21 mouse cellular contexts compared by ENCODE assay signal in the genomic region with DNA sequence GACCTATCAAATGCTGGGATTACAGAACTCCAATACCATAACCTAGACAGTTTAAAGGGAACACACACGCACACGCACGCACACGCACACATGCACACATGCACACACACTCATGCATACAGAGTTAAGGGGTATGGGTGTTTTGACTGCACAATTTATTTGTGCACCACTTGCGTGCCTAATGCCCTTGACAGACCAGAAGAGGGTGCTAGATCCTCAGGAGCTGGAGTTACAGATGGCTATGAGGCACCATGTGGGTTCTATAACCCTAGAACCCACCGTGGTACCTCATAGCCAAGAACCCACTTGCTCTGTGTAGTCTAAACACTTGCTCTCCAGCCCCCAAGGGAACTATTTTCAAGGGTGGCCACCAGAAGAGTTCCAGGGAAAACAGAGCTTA. TPM values are rescaled to one million over a fixed set of nuclear protein-coding genes. Genes with fewer than 3 reads are reported as not detected.
A peak's percentile ranks its signal among the peaks of the same experiment; 100 is the strongest.
DNase-seq lines count a peak whose midpoint lies in the region; ATAC-seq and TF ChIP-seq lines count a peak whose summit lies in the region.
"Had no signal": no experiment of that assay in that cellular context is flagged by ENCODE, and none has a peak within 500 bp of the region (broad histone marks: within the 10 kb centered on the region; RNA-seq: fewer than 3 reads in every experiment).

No protein-coding gene starts in this region.

- no peaks in the 10 kb centered on the region for H3K9me3 ChIP-seq in forebrain, postnatal 0 days (ENCODE audit: low read length)
- H3K9me3 ChIP-seq in forebrain, embryonic 12.5 days, result no peaks in the 10 kb centered on the region
- no peaks in the 10 kb centered on the region for H3K9me3 ChIP-seq in liver, embryonic 11.5 days (ENCODE audit: control insufficient read depth, low read length)
- H3K9me3 ChIP-seq in midbrain, postnatal 0 days (ENCODE audit: low read length), result no peaks in the 10 kb centered on the region
- H3K9me3 ChIP-seq in midbrain, embryonic 13.5 days, result no peaks in the 10 kb centered on the region
- H3K9me3 ChIP-seq: embryonic facial prominence, embryonic 10.5 days; forebrain, embryonic 10.5 days; hindbrain, embryonic 12.5 days; kidney, embryonic 15.5 days; lung, embryonic 15.5 days; midbrain, embryonic 12.5 days had no signal

- no peaks in the 10 kb centered on the region for H3K27me3 ChIP-seq in forebrain, postnatal 0 days (ENCODE audit: insufficient read depth, low read length)
- no peaks in the 10 kb centered on the region for H3K27me3 ChIP-seq in forebrain, embryonic 12.5 days
- no peaks in the 10 kb centered on the region for H3K27me3 ChIP-seq in liver, adult 2 months (ENCODE audit: control insufficient read depth, insufficient read depth, low read length)
- H3K27me3 ChIP-seq in liver, embryonic 11.5 days (replicated peaks; ENCODE audit: control insufficient read depth, insufficient read depth, low read length), result no peaks in the 10 kb centered on the region
- no peaks in the 10 kb centered on the region for H3K27me3 ChIP-seq in midbrain, postnatal 0 days (ENCODE audit: insufficient read depth, low read length)
- H3K27me3 ChIP-seq in midbrain, embryonic 13.5 days, result no peaks in the 10 kb centered on the region
- H3K27me3 ChIP-seq: hindbrain, embryonic 12.5 days; kidney, embryonic 15.5 days; lung, embryonic 15.5 days; midbrain, embryonic 12.5 days had no signal

- 95% methylated on average over 6 of the region's 6 CpGs for WGBS in forebrain, postnatal 0 days
- WGBS in forebrain, embryonic 12.5 days, result 95% methylated on average over 6 of the region's 6 CpGs
- 95% methylated on average over 6 of the region's 6 CpGs for WGBS in liver, adult 2 months
- 92% methylated on average over 6 of the region's 6 CpGs for WGBS in liver, embryonic 11.5 days
- over 99% methylated on average over 6 of the region's 6 CpGs for WGBS in midbrain, postnatal 0 days
- WGBS in midbrain, embryonic 13.5 days, result 96% methylated on average over 6 of the region's 6 CpGs

- H3K4me2 ChIP-seq in forebrain, postnatal 0 days (ENCODE audit: low read depth), result no peak overlapping the region
- no peak overlapping the region for H3K4me2 ChIP-seq in forebrain, embryonic 12.5 days
- H3K4me2 ChIP-seq in liver, embryonic 11.5 days, result no peak overlapping the region
- no peak overlapping the region for H3K4me2 ChIP-seq in midbrain, postnatal 0 days (ENCODE audit: low read depth, low read length, poor library complexity, severe bottlenecking)
- no peak overlapping the region for H3K4me2 ChIP-seq in midbrain, embryonic 13.5 days (replicated peaks)
- H3K4me2 ChIP-seq: hindbrain, embryonic 12.5 days; kidney, embryonic 15.5 days; lung, embryonic 15.5 days; midbrain, embryonic 12.5 days had no signal

- DNase-seq in forebrain, postnatal 0 days, result no peak
- DNase-seq in liver, adult 2 months (ENCODE audit: extremely low read depth, low read depth, low spot score), result no peak
- DNase-seq in liver, embryonic 11.5 days (ENCODE audit: low spot score), result no peak
- no peak for DNase-seq in midbrain, postnatal 0 days (ENCODE audit: low spot score)
- no peak for DNase-seq in left cerebral cortex, adult 9 months (ENCODE audit: low spot score in 2 of 2)
- no peak for DNase-seq in adrenal gland, adult 8-10 months
- DNase-seq: adrenal gland, postnatal 25 days; cerebellum, postnatal 10 days; gastrocnemius, postnatal 25 days; kidney, postnatal 4 days; layer of hippocampus, adult 9-11 months had no signal

- no peak for TF ChIP-seq POLR2A in liver, adult 2 months (IDR thresholded peaks at IDR 0.05; ENCODE audit: extremely low read depth, insufficient read depth, low read length)

- H3K4me3 ChIP-seq in forebrain, postnatal 0 days (ENCODE audit: low read depth, low read length), result no peak overlapping the region
- H3K4me3 ChIP-seq in forebrain, embryonic 12.5 days (replicated peaks), result no peak overlapping the region
- no peak overlapping the region for H3K4me3 ChIP-seq in liver, adult 2 months (ENCODE audit: insufficient read depth, low read depth, low read length)
- H3K4me3 ChIP-seq in liver, embryonic 11.5 days (ENCODE audit: low read depth, low read length), result no peak overlapping the region
- H3K4me3 ChIP-seq in midbrain, postnatal 0 days (ENCODE audit: low read depth, low read length), result no peak overlapping the region
- H3K4me3 ChIP-seq in midbrain, embryonic 13.5 days (replicated peaks), result no peak overlapping the region
- H3K4me3 ChIP-seq: embryonic facial prominence, embryonic 10.5 days; forebrain, embryonic 10.5 days; hindbrain, embryonic 12.5 days; kidney, embryonic 15.5 days; lung, embryonic 15.5 days; midbrain, embryonic 12.5 days had no signal

- no peak overlapping the region for H3K9ac ChIP-seq in forebrain, postnatal 0 days
- no peak overlapping the region for H3K9ac ChIP-seq in forebrain, embryonic 12.5 days
- H3K9ac ChIP-seq in liver, adult 2 months (ENCODE audit: low read depth, low read length), result no peak overlapping the region
- no peak overlapping the region for H3K9ac ChIP-seq in liver, embryonic 11.5 days (ENCODE audit: low read depth, low read length)
- no peak overlapping the region for H3K9ac ChIP-seq in midbrain, postnatal 0 days (replicated peaks; ENCODE audit: low read length, poor library complexity, severe bottlenecking)
- no peak overlapping the region for H3K9ac ChIP-seq in midbrain, embryonic 13.5 days (replicated peaks)
- H3K9ac ChIP-seq: hindbrain, embryonic 12.5 days; kidney, embryonic 15.5 days; lung, embryonic 15.5 days; midbrain, embryonic 12.5 days had no signal

- H3K27ac ChIP-seq in forebrain, postnatal 0 days (ENCODE audit: low read depth, low read length), result no peak overlapping the region
- no peak overlapping the region for H3K27ac ChIP-seq in forebrain, embryonic 12.5 days
- peak overlapping the region; percentile 88 for H3K27ac ChIP-seq in liver, adult 2 months (replicated peaks; ENCODE audit: insufficient read depth, low read depth, low read length)
- no peak overlapping the region for H3K27ac ChIP-seq in liver, embryonic 11.5 days (ENCODE audit: low read depth, low read length)
- no peak overlapping the region for H3K27ac ChIP-seq in midbrain, postnatal 0 days (ENCODE audit: low read depth, low read length)
- H3K27ac ChIP-seq in midbrain, embryonic 13.5 days, result no peak overlapping the region
- H3K27ac ChIP-seq: embryonic facial prominence, embryonic 10.5 days; forebrain, embryonic 10.5 days; hindbrain, embryonic 12.5 days; kidney, embryonic 15.5 days; lung, embryonic 15.5 days; midbrain, embryonic 12.5 days had no signal

- peak; percentile 26; the same call in 1 of the 2 replicates for TF ChIP-seq CTCF in forebrain, postnatal 0 days (IDR thresholded peaks at IDR 0.05; ENCODE audit: low read depth)
- TF ChIP-seq CTCF in liver, adult 2 months (IDR thresholded peaks at IDR 0.05; ENCODE audit: low read depth, low read length), result peak; percentile 38
- peak; percentile 31; the same call in 1 of the 2 replicates for TF ChIP-seq CTCF in midbrain, postnatal 0 days (IDR thresholded peaks at IDR 0.05)

- ATAC-seq in forebrain, postnatal 0 days, result no peak
- ATAC-seq in forebrain, embryonic 12.5 days (ENCODE audit: low FRiP score), result no peak
- ATAC-seq in liver, embryonic 11.5 days (replicated peaks; ENCODE audit: low FRiP score), result no peak
- ATAC-seq in midbrain, postnatal 0 days (ENCODE audit: low FRiP score), result no peak
- ATAC-seq in midbrain, embryonic 13.5 days, result no peak
- ATAC-seq: inflammation-experienced regulatory T-cells, adult 6 months had no signal

- H3K4me1 ChIP-seq in forebrain, postnatal 0 days (ENCODE audit: insufficient read depth), result no peaks in the 10 kb centered on the region
- H3K4me1 ChIP-seq in forebrain, embryonic 12.5 days, result peaks cover 10% of the 10 kb centered on the region
- H3K4me1 ChIP-seq in liver, adult 2 months (ENCODE audit: control insufficient read depth, insufficient read depth, low read length), result peaks cover 45% of the 10 kb centered on the region
- no peaks in the 10 kb centered on the region; the same call in 1 of the 2 replicates for H3K4me1 ChIP-seq in liver, embryonic 11.5 days (replicated peaks; ENCODE audit: control insufficient read depth, insufficient read depth, low read length)
- H3K4me1 ChIP-seq in midbrain, postnatal 0 days (ENCODE audit: insufficient read depth, low read length), result no peaks in the 10 kb centered on the region
- H3K4me1 ChIP-seq in midbrain, embryonic 13.5 days (replicated peaks), result 0 out of 2 replicates have a peak, but pooled peaks cover 3% of the 10 kb centered on the region

- no peaks in the 10 kb centered on the region for H3K36me3 ChIP-seq in forebrain, postnatal 0 days (ENCODE audit: insufficient read depth)
- no peaks in the 10 kb centered on the region for H3K36me3 ChIP-seq in forebrain, embryonic 12.5 days (replicated peaks)
- no peaks in the 10 kb centered on the region; the same call in 1 of the 2 replicates for H3K36me3 ChIP-seq in liver, adult 2 months (ENCODE audit: control insufficient read depth, insufficient read depth, low read length)
- H3K36me3 ChIP-seq in liver, embryonic 11.5 days (ENCODE audit: control insufficient read depth, insufficient read depth, low read length), result no peaks in the 10 kb centered on the region; the same call in 1 of the 2 replicates
- no peaks in the 10 kb centered on the region for H3K36me3 ChIP-seq in midbrain, postnatal 0 days (ENCODE audit: insufficient read depth, low read length)
- no peaks in the 10 kb centered on the region for H3K36me3 ChIP-seq in midbrain, embryonic 13.5 days
- H3K36me3 ChIP-seq: embryonic facial prominence, embryonic 10.5 days; G1E; hindbrain, embryonic 12.5 days; kidney, embryonic 15.5 days; midbrain, embryonic 12.5 days had no signal

- peaks cover 31% of the 10 kb centered on the region for H3K79me2 ChIP-seq in liver, adult 2 months (ENCODE audit: control insufficient read depth, insufficient read depth, low read length)

RNA-seq across cellular contexts. Expression of a gene that starts 15.6 kb away (rescaled TPM):
- 1.2 and 2.1 TPM in 2 replicates for total RNA-seq in forebrain, postnatal 0 days (2014; rRNA removed)
- 6.0 and 6.2 TPM in 2 replicates for polyA plus RNA-seq in forebrain, postnatal 0 days (2015; fragmentation: Nextera tagmentation; extraction: Ambion mirVana)
- 15.1 and 17.0 TPM in 2 replicates for polyA plus RNA-seq in forebrain, embryonic 12.5 days (2016; fragmentation: Nextera tagmentation; extraction: Ambion mirVana)
- total RNA-seq in liver, adult 2 months (2014; rRNA removed), result 77.3 and 102 TPM in 2 replicates
- 180 and 217 TPM in 2 replicates for polyA plus RNA-seq in liver, adult 2 months (2012; rRNA removed)
- 21.2 and 24.8 TPM in 2 replicates for polyA plus RNA-seq in liver, embryonic 11.5 days (2014; fragmentation: Nextera tagmentation; extraction: Ambion mirVana)
- total RNA-seq in midbrain, postnatal 0 days (2014; rRNA removed), result 1.1 and 4.2 TPM in 2 replicates
- 4.1 and 6.4 TPM in 2 replicates for polyA plus RNA-seq in midbrain, postnatal 0 days (2015; fragmentation: Nextera tagmentation; extraction: Ambion mirVana)
- 7.7 and 9.1 TPM in 2 replicates for polyA plus RNA-seq in midbrain, embryonic 13.5 days (2015; fragmentation: Nextera tagmentation; extraction: Ambion mirVana)
- 1 to 10 TPM; 4.0 to 9.9 (median 7.0) TPM for total RNA-seq in adrenal gland, adult 8-10 months (2022)
- polyA plus RNA-seq: G1E; inflammation-experienced regulatory T-cells, adult 6 months had no signal

RNA-seq across cellular contexts. Expression of a gene that starts 46.7 kb away (rescaled TPM):
- total RNA-seq in forebrain, postnatal 0 days (2014; rRNA removed), result 4.9 and 6.0 TPM in 2 replicates
- polyA plus RNA-seq in forebrain, postnatal 0 days (2015; fragmentation: Nextera tagmentation; extraction: Ambion mirVana), result 9.5 and 11.6 TPM in 2 replicates
- polyA plus RNA-seq in forebrain, embryonic 12.5 days (2016; fragmentation: Nextera tagmentation; extraction: Ambion mirVana), result 32.3 and 41.2 TPM in 2 replicates
- 5.3 and 6.2 TPM in 2 replicates for total RNA-seq in liver, adult 2 months (2014; rRNA removed)
- 10.5 and 17.3 TPM in 2 replicates for polyA plus RNA-seq in liver, adult 2 months (2012; rRNA removed)
- 93.7 and 99.4 TPM in 2 replicates for polyA plus RNA-seq in liver, embryonic 11.5 days (2014; fragmentation: Nextera tagmentation; extraction: Ambion mirVana)
- 13.7 and 15.6 TPM in 2 replicates for total RNA-seq in midbrain, postnatal 0 days (2014; rRNA removed)
- polyA plus RNA-seq in midbrain, postnatal 0 days (2015; fragmentation: Nextera tagmentation; extraction: Ambion mirVana), result 8.0 and 9.1 TPM in 2 replicates
- 19.5 and 21.1 TPM in 2 replicates for polyA plus RNA-seq in midbrain, embryonic 13.5 days (2015; fragmentation: Nextera tagmentation; extraction: Ambion mirVana)
- 10 to 100 TPM; 29.9 to 46.1 (median 34.1) TPM for total RNA-seq in adrenal gland, adult 8-10 months (2022)
